Mouse (Mus musculus) cerebellum, adult 11 months (tissue): ENCODE measurements around the gene Tpcn2.

Experiments used
- DNase-seq: peaks from one replicate; pipeline ENCODE4 v3.0.0; 2022

Tpcn2 gene

DNA sequence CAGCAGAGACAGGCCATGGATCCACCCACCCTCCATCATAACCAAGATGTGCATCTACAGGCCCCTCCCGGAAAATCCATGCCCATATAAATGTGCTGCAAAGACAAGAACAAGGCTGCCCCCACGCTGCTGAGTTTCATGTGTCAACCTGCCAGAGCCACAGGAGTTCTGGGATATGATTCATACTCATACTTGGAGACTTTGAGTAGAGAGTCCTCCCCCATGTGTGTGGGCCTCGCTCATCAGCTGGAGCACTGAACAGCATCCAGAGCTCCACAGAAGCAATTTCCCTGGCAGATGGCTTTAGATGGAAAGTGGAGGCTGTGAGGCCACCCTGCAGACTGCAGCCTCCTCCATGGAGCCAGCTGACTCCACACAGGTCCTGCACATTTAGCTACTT, 86.8 kb downstream of the Tpcn2 start:
- no peak for DNase-seq

DNA sequence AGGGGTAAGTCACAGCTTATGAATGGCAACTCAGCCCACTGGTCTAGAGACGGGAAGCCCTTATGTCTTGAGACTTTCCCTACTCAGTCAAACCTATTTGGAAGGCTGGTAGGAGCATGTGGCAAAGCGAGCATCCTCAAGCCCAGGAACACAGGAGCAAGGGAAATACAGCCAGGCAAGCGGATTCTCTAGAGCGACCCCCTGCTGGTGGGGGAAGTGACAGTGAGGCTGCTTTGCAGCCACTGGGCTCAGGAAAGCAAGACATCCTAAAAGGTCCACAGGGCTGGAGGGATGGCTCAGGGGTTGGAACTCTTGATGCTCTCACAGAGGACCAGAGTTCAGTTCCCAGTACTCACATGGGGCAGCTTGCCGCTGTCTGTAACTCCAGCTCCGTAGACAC, 87.5 kb downstream of the Tpcn2 start:
- no peak for DNase-seq

DNA sequence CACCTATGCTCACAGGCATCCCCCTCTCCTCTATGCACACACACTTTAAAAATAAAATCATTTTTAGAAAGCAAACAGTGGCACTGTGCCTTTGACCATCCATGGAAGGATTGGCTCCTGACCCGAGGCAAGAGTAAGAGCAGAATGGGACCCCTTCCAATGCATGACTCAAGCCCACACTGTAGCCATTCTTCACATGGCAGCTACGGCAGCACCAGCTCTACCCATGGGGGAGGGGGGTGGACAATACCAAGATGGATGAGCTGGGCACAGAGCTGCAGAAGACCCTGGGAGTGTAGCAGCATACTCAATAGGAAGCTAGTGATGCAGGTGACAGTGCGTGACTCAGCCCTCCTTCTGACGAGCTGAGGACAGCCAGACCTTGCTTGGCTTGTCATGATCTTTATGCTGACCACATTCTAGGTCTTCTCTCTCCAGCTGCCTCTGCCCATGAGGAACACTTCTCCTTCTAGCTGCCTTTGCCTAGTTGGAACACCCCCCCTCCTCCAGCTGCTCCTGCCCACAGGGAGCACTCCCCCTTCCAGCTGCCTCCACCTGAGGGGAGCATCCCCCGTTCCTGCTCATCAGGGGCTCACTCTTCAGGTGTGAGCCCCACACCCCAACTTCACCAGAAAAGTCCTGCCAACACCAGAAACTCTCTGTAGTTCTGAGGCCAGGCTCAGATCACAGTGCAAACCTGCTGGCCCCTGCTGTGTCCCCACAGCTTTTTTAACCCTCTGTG, 88.5 kb downstream of the Tpcn2 start:
- DNase-seq, result no peak

DNA sequence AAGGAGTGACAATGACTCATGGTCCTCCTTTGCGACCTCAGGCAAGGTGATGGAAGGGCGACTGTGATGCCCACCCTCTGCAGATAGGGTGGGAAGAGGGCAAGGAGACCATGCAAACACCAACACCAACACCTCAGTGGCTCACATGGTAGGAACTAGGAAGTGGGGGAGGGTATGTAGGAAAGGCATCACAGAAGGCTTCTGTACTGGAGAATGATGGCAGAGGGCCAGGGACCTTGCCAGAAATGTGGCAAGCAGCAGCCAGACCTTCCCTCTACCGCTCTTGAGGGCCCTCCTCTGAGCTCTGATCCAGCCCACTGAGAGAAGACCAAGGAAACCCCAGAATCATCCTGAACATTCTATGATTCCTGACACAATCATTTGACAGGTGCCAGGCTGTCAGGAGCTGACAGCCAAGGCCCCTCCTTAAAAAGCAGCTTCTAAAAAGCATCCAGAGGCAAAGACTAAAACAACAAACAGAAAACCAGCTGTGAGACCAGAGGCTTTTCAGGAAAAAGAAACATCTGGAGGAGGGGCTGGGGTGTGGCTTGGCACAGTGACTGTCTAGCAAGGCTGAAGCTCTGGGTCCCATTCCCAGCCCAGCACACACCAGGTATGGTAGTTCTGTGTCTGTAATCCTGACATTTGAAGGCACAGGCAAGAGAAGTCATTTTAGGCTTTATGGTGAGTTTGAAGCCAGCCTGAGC, 89.2 kb downstream of the Tpcn2 start:
- DNase-seq, result peak; percentile 36

DNA sequence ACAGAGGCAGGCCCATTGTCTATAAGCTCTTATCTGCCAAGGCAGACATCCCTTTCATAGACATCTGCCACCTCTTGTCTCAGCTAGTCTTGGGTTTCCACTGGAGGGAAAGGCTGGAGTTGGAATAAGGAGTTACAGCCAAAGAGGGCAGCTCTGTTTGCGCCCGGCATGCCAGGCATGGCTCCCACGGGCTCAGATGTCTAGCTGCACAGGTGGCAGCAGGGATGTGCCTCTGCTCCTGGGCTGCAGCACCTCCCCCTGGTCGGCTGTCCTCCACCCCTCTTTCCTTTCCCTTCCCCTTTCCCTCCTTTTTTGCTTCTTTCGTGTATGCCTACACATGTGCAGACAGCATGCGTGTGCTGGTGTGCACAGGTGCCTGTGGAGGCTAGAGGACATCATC, 91.0 kb downstream of the Tpcn2 start:
- DNase-seq, result no peak

DNA sequence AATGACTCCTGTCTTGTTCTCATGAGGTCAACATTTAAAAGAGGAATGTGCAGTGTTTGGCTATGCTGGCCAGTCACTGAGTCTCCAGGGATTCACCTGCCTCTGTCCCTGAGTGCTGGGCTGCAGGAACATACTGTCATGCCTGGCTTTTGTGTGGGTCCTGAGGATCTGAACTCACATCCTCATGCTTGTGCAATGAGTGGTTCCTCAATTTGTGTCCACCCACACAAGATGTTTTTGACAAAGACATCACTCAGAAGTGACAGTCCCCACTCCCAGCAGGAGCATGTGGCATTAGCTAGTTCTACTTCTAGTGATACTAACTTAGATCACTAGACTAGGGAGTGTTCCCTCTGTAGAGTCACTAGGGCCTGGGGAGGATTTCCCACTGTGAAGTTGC, 93.3 kb downstream of the Tpcn2 start:
- no peak for DNase-seq

DNA sequence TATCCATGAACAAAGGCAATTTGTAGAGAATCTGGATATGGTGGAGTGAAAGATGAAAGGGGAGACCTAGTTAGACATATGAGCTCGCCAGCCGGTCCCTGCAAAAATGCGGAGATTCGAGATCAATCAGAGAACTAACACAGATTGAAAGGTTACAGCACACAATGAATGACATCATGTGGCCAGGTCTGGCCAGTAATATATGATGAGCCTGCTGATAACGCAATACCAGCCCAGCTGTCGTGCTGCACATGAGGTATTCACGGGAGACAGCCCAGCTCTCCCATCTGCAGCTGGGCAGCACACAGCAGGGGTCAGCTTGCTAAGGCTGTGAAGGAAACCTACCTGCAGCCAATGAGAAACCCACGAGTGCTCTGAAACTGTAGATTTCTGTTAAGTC, 94.5 kb downstream of the Tpcn2 start:
- DNase-seq, result no peak

DNA sequence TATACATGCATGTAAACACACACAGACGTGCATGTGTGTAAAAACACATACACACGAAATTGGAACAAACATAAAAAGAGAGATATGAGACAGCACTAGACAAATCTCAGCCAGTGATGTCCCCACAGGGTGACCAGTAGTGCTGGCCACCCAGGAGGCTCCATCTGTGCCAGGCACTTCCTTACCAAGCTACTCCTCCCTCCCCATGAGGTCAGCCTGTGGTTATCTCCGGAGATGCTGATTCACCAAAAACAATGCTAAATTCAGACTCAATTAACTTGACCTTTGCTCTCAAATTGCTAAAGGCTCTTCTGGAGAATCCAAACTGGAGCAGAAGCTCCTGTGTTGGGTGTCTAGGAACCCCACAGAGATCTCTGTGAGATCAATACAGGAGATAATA, 96.0 kb downstream of the Tpcn2 start:
- DNase-seq, result no peak

DNA sequence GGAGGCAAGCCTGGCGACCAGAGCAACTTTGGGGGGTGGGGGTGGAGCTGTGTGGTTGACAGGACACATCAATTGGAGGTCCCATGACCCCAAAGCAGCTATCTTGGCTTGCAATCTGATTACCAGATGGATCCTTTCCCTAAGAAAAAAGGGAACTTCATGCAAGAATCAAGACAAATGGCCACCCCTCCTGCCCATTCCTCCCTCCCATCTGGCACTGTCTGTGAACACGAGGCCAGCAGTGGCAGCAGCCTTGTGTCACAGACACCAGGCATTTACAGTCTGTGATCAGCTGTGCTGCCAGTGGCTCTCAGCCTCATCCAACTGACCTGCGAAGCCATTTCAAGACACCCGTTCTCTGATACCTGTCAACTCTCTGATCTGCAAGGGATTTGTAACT, 101.4 kb downstream of the Tpcn2 start:
- no peak for DNase-seq

DNA sequence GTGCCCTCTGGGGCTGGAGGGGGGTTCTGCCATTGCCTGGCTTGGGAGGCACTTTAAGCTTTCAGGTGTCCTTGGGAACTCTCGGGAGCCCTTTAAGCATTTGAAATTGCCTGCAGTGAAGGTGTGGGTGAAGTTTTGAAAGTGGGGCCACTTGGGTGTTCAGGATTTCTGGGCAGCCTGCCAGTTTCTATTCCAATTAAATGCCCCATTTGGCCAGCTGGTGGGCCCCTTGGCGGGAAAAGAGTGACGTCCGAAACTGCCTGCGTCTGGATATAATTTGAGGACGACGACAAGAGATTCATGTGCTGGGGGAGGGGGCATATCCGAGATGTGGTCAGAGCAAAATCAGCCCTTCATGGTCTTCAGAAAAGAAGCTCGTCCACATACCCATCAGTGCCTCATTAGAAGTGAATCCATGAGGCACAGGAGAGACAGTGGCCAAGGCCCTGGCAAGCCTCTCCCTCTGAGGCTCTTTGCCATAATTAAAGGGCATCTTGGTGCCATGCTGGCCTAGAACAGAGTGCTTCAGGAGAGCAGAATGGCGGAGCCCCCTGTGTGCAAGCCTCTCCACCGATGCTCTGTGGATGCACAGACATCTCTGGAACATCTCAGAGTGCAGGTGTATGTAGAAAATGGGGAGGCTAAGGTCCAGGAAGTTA, 102.3 kb downstream of the Tpcn2 start:
- no peak for DNase-seq

DNA sequence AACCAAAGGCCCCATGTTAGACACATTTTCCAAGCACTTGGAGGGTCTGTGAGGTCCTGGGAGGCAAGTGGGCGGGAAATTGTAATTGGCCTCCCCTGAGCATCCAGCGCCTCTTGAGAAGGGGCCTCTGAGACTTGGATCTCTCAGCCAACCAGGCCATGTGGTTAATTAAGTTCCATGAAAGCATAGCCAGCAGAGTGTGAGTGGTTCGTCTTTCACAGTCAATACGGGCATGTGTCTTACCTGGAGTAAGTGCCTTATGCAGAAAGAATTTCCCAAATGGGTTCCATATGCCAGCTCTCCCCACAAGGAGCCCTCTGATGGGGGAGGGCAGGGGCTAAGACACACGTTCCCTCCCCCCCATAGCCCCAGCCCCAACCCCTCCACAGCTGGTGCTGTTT, 104.1 kb downstream of the Tpcn2 start:
- no peak for DNase-seq

DNA sequence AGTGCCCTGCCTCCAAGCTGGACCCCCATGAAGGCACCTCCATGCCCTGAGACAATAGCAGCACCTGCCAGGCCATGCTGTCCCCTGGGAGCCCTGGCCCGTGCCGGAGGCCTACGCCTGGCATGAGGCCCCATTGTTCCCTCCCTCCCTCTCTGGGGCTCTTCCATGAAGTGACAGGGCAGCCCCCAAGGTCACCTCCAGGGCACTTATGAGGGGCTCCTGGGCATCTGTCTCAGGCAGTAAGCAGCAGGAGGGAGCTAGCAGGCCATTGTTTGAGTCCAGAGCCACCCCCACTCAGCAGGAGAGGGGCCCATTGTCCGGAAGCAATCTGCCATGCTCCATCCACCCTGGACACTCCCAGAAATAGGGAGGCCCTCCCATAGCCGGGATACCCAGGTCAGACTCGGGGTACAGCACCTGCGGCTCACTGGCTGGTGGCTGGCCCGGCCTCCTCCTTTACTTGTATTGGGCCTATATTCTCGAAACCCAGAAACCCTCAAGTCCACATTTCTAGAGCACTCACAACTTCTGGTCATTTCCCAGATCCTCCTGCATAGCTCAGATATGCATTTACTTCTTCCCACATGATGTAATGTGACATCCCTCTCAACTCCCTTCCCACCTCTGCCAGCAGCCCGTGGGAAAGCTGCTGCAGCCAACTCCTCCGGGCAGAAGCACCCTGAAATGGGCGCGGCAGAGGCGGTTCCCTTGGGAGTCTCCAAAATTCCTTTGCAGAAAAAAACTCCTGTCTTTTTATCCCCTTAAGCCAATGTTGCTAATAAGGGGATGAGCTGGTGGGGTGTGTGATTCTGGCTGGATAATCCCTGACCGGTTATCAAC, 106.8 kb downstream of the Tpcn2 start:
- DNase-seq, result no peak

DNA sequence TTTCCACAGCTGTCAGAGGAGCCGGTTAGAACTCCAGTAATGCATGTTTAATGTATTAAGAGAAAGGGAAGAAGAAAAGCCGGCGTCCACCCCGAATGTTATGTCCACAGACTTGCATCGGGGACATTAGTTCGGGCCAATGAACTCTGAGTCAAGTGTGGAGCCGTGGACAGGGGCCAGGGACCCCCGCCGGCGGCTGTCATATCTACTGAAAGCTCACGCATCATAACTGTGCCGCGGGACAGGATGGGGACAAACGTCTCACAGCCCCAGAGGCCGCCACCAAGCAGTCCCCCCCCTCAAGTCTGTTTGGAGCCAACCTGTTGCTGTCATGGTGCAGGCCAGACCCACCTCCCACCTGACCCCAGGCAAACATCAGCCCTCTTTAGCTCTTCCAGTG, 110.2 kb downstream of the Tpcn2 start:
- no peak for DNase-seq

DNA sequence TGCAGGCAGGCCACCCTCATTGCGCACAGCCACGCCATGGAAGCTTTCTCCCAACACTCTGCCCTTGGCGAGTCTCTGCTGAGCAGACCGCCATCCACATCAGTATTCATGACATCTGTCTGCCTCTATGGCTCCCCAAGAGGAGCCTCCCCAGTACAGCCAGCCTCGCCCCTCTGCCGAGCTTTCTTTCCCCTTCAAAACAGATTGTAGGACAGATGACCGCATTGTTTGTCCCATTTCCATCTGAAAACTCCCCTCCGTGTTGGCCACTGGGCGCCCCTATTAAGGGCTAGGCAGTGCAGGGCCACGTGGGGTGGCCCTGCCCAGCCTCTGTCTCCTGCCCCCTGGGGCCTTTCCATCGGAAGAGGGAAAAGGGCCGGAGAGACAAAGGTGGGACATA, 110.7 kb downstream of the Tpcn2 start:
- DNase-seq, result no peak

DNA sequence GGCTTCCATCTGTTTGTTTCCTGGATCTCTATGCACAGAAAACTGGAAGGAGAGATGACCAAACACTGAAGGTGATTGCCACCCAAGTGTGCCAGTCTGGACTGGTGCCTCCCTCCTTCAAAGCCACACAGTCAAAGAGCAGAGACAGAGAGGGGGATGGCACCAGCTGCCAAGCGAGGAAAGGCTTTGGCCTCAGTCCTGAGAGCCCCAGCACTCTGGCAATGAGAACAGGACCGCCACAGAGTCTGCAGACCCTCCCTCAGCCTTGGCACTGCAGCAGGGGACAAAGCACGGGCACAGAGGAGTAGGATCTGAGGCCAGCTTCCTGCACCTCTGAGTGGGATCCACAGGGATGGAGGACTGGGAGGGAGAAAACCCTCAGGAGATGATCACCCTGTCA, 114.1 kb downstream of the Tpcn2 start:
- no peak for DNase-seq

DNA sequence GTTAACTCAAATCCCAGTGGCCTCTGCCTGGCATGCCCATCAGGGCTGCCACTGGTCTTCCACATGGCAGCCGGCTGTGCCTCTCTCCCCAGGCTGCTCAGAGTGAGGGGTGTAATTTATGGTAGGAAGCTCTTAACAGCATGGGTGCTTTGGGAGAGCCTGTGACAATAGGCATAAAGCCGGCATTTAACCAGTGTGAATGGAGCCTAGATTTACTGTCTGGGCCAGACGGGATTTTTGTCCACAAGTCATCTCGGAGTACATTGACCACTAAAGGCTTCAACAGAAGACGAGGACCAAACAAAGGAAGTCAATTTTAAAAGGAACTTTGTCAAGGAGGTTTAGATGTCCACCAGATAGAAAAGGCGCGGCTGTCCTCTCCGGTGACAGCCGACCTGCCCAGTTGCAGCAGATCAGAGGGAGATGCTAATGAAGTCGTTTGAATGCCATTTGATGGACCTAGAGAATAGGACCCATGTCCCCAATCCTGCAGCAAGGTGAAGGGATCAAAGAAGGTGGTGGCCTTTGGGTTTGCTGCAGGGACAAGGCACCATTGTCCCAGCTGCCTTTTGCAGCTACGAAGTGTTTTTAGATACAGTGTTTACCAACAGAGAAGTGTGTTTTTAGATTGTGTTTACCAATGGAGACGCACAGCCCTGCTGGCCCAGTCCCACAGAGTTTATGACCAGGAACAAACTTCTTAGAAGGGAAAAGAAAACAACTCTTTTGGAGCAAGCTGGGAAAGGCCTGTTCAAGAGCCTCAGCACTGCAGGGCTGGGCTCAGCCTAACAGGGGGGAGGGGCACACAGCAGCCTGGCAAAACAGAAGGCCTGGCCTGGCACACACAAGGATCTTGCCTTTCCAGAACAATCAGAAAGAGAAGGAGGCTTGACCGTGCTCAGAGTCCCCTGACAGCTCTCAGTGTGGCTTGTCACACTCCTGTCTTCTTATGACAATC, 124.2 kb downstream of the Tpcn2 start:
- no peak for DNase-seq

DNA sequence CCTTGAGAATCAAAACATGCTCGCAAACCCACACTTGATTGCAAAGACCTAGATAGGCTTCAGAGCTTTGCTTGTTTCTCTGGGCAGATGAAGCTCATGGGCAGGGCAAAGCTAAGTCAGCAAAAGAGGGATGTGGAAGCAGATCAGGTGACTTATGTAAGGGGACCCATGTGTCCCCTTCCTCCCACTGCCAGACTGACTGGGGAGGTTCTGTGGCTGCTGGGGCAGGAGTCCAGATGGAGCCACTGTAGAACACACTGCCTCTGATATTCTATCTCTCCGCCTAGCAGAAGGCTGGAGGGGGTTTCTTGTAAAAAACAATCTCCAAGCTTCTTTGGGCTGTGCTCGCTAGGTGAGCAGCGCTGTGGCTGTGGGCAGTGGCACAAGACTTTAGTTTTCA, 128.1 kb downstream of the Tpcn2 start:
- DNase-seq, result no peak

DNA sequence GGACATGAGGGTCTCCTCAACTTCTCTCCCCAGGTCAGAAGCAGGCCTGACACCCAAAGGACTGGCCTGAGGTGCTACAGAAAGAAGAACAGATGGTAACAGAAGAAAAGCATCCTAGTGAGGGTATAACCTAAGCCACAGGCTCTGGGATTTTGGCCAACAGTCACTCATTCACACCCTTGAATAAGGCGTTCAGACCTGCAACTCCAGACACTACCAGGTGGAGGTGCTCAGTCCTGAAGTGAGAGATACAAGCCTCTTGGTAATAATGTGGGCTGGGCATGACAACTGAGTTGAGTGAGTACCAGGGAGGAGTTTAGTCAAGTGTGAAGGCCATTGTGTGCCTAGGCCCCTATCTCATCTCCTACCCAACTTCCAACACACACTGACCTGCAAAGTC, 129.7 kb downstream of the Tpcn2 start:
- no peak for DNase-seq

DNA sequence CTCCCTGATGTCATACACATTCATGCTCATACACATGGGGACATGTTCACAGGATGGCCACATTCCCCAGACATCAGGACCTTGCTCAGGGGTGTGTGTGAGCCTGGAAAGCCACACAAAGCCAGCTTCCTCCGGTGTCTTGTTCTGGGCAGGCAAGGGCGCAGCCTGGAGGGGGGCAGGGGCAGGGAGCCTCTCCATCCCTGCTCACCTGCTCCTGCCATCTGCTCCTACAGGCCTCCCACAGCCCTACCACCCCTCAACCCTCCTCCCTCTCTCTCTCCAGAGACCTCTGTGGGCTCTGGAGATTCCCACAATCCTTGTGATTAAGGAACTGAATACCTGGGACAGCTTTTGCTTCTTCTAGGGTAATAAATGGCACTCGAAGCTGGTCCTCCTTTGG, 132.0 kb downstream of the Tpcn2 start:
- no peak for DNase-seq

DNA sequence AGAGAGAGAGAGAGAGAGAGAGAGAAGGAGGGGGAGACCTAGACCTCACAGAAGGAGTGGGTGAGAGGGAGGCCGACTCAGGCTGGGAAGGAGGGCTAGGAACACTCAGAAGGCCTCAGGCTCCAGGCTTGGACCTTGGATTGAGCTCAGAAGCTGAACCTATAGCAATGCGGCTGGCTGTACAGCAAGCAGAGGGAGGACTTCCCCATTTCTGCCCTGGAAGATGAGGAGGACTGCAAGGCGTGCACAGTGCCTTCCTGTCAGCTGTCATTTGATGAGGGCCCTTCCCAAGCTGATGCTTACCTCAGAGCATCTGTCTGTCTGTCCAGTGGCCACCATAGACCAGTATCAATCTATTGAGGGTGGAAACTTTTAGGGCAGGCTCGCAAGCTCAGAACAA, 134.9 kb downstream of the Tpcn2 start:
- DNase-seq, result no peak

DNA sequence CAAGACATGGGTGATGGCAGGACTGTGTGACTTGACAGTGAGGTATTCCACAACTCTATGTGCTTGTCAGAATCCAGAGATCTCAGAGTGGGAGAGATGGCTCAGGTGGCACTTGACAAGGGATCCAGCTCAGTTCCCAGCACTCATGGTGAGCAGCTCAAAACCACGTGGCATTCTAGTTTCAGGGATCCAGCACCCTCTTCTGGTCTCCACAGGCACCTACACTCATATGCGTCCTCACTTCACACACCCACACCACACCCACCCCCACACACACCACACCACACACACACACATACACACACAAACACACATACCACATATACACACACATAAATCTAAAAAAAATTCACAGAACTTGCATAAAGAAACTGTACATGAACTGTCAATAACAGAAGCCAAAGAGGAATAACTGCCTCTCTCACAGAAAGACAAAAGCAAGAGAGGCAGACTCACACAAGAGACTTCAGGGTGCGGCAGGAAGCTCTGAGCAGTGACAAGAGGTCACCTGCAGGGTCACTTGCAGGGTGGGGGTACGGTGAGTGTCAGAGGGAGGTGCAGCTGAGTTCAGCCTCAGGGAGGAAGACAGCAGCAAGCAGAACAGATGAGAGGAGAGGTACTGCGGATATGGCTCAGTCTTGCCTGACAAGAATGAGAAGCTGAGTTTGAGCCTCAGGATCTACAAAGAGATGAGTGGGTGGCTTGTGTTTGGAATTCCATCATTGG, 135.7 kb downstream of the Tpcn2 start:
- no peak for DNase-seq
